Mouse (Mus musculus) liver, adult 2 months (tissue): ENCODE data around the gene Scn3b. TPM values are rescaled to one million over a fixed set of nuclear protein-coding genes. Genes with fewer than 3 reads are reported as not detected.

Source experiments
- DNase-seq: peaks from one replicate; pipeline ENCODE4 v3.0.0-alpha.2; 2011; ENCODE audit warnings: low read depth, low spot score; ENCODE audit errors: extremely low read depth
- H3K27ac ChIP-seq: fragments of 200-500 bp; replicated peaks from 2 replicates; pipeline ENCODE4 v1.5.1; 2012; ENCODE audit warnings: low read depth, mild to moderate bottlenecking, control low read depth, inconsistent platforms, low read length; ENCODE audit not compliant: insufficient read depth
- H3K27me3 ChIP-seq: fragments of 200-500 bp; 2 replicates; pipeline ENCODE4 v1.6.1; 2012; ENCODE audit warnings: mild to moderate bottlenecking, moderate library complexity, low read length, inconsistent platforms; ENCODE audit not compliant: control insufficient read depth, insufficient read depth
- H3K36me3 ChIP-seq: fragments of 200-500 bp; 2 replicates; pipeline ENCODE4 v1.6.1; 2012; ENCODE audit warnings: low read length, inconsistent platforms; ENCODE audit not compliant: control insufficient read depth, insufficient read depth
- H3K4me1 ChIP-seq: fragments of 200-500 bp; 2 replicates; pipeline ENCODE4 v1.6.1; 2011; ENCODE audit warnings: low read length; ENCODE audit not compliant: control insufficient read depth, insufficient read depth
- H3K4me3 ChIP-seq: fragments of 200-500 bp; 2 replicates; pipeline ENCODE4 v1.5.1; 2011; ENCODE audit warnings: low read depth, mild to moderate bottlenecking, control low read depth, low read length, moderate library complexity; ENCODE audit not compliant: insufficient read depth
- H3K79me2 ChIP-seq: fragments of 200-500 bp; 2 replicates; pipeline ENCODE4 v1.6.1; 2012; ENCODE audit warnings: inconsistent platforms, mild to moderate bottlenecking, low read length, moderate library complexity; ENCODE audit not compliant: control insufficient read depth, insufficient read depth
- H3K9ac ChIP-seq: fragments of 200-500 bp; 2 replicates; pipeline ENCODE4 v1.6.1; 2012; ENCODE audit warnings: low read depth, mild to moderate bottlenecking, control low read depth, inconsistent platforms, low read length
- CTCF ChIP-seq: fragments of 200-500 bp; IDR thresholded peaks from 2 replicates; pipeline ENCODE4 v1.5.1; 2011; ENCODE audit warnings: low read depth, low read length, control low read depth
- POLR2A ChIP-seq: fragments of 200-500 bp; IDR thresholded peaks from 2 replicates; pipeline ENCODE4 v1.6.1; 2011; ENCODE audit warnings: low read length, control low read depth; ENCODE audit not compliant: insufficient read depth; ENCODE audit errors: extremely low read depth
- WGBS: fragments of 180-500 bp; shearing (Covaris S2); methylation state at CpG from one replicate; pipeline ENCODE4 v1.1.7; 2018; 5-methylcytosine and 5-hydroxymethylcytosine counted together
- polyA plus RNA-seq: library from polyadenylated mRNA; depleted of rRNA; stranded (reverse); fragments of >200 nt; gene quantifications from 2 replicates; pipeline ENCODE4 v1.2.3, GENCODE M21; 2012
- total RNA-seq: library from RNA; depleted of rRNA; stranded (reverse); fragments of >200 nt; gene quantifications from 2 replicates; pipeline ENCODE4 v1.2.3, GENCODE M21; 2014

The Scn3b gene
- total and polyA plus RNA-seq, 2 experiments = 0.09 TPM; not detected in 1

- 88% methylated on average over 8 of the region's 8 CpGs for WGBS
- H3K27ac ChIP-seq = 0 out of 2 replicates have a peak overlapping the region, but pooled peaks have one; percentile 6
- H3K36me3 ChIP-seq = no peaks in the 10 kb centered on the region
- no peaks in the 10 kb centered on the region for H3K79me2 ChIP-seq
- H3K4me3 ChIP-seq = no peak overlapping the region
- H3K9ac ChIP-seq = no peak overlapping the region
- TF ChIP-seq POLR2A (no peak), CTCF (no peak)
- no peak for DNase-seq
- peaks cover 8% of the 10 kb centered on the region; the same call in 1 of the 2 replicates for H3K4me1 ChIP-seq
- H3K27me3 ChIP-seq = no peaks in the 10 kb centered on the region
These were observed 51.4 kb downstream of the Scn3b start for GRCm38 (mm10) chr9:40320405-40320804.

- Histone ChIP-seq H3K9ac (peak overlapping the region; percentile 14), H3K4me1 (peaks cover 8% of the 10 kb centered on the region; the same call in 1 of the 2 replicates), H3K36me3 (no peaks in the 10 kb centered on the region), H3K79me2 (no peaks in the 10 kb centered on the region), H3K27me3 (no peaks in the 10 kb centered on the region), H3K27ac (peak overlapping the region; percentile 6; the same call in 1 of the 2 replicates), H3K4me3 (no peak overlapping the region)
- TF ChIP-seq CTCF (no peak), POLR2A (no peak)
- DNase-seq = peak; percentile 52
- 60% methylated on average over 12 of the region's 12 CpGs for WGBS
These were observed 52.1 kb downstream of the Scn3b start for GRCm38 (mm10) chr9:40320879-40321667.

GRCm38 (mm10) chr9:40321668-40322003, 52.6 kb downstream of the Scn3b start:
- no peak overlapping the region for H3K4me3 ChIP-seq
- H3K79me2 ChIP-seq = no peaks in the 10 kb centered on the region
- no peak for TF ChIP-seq POLR2A
- TF ChIP-seq CTCF = no peak
- H3K27me3 ChIP-seq = no peaks in the 10 kb centered on the region
- H3K4me1 ChIP-seq = peaks cover 8% of the 10 kb centered on the region; the same call in 1 of the 2 replicates
- no peaks in the 10 kb centered on the region for H3K36me3 ChIP-seq
- peak overlapping the region; percentile 34; the same call in 1 of the 2 replicates for H3K27ac ChIP-seq
- 41% methylated on average over 3 of the region's 3 CpGs for WGBS
- no peak overlapping the region for H3K9ac ChIP-seq
- DNase-seq = no peak

- no peaks in the 10 kb centered on the region for H3K36me3 ChIP-seq
- H3K27me3 ChIP-seq = no peaks in the 10 kb centered on the region
- no peak overlapping the region for H3K27ac ChIP-seq
- no peak overlapping the region for H3K4me3 ChIP-seq
- H3K9ac ChIP-seq = no peak overlapping the region
- TF ChIP-seq CTCF (no peak), POLR2A (no peak)
- no peak for DNase-seq
- 92% methylated on average over 3 of the region's 3 CpGs for WGBS
- peaks cover 8% of the 10 kb centered on the region; the same call in 1 of the 2 replicates for H3K4me1 ChIP-seq
- H3K79me2 ChIP-seq = no peaks in the 10 kb centered on the region
These were observed 53.4 kb downstream of the Scn3b start for GRCm38 (mm10) chr9:40322372-40322771.

GRCm38 (mm10) chr9:40323171-40323570, 54.2 kb downstream of the Scn3b start:
- H3K9ac ChIP-seq = no peak overlapping the region
- 13% methylated on average over 5 of the region's 5 CpGs for WGBS
- no peaks in the 10 kb centered on the region for H3K27me3 ChIP-seq
- TF ChIP-seq POLR2A (no peak), CTCF (no peak)
- no peak overlapping the region for H3K4me3 ChIP-seq
- no peaks in the 10 kb centered on the region for H3K36me3 ChIP-seq
- peak; percentile 66 for DNase-seq
- peaks cover 8% of the 10 kb centered on the region; the same call in 1 of the 2 replicates for H3K4me1 ChIP-seq
- H3K79me2 ChIP-seq = no peaks in the 10 kb centered on the region
- H3K27ac ChIP-seq = no peak overlapping the region

- Histone ChIP-seq H3K27me3 (no peaks in the 10 kb centered on the region), H3K4me3 (no peak overlapping the region), H3K79me2 (no peaks in the 10 kb centered on the region), H3K36me3 (no peaks in the 10 kb centered on the region), H3K9ac (no peak overlapping the region), H3K27ac (peak overlapping the region; percentile 44), H3K4me1 (peaks cover 8% of the 10 kb centered on the region; the same call in 1 of the 2 replicates)
- 76% methylated on average over 6 of the region's 6 CpGs for WGBS
- no peak for DNase-seq
- TF ChIP-seq CTCF (no peak), POLR2A (no peak)
These were observed 54.8 kb downstream of the Scn3b start for GRCm38 (mm10) chr9:40323773-40324172.
